Mouse (Mus musculus): ENCODE results near the gene Stam. TPM values are rescaled to one million over a fixed set of nuclear protein-coding genes. Genes with fewer than 3 reads are reported as not detected.

Gene Stam
- polyA plus RNA-seq, 1 experiment from 2014 or later: 63.3 TPM

DNA sequence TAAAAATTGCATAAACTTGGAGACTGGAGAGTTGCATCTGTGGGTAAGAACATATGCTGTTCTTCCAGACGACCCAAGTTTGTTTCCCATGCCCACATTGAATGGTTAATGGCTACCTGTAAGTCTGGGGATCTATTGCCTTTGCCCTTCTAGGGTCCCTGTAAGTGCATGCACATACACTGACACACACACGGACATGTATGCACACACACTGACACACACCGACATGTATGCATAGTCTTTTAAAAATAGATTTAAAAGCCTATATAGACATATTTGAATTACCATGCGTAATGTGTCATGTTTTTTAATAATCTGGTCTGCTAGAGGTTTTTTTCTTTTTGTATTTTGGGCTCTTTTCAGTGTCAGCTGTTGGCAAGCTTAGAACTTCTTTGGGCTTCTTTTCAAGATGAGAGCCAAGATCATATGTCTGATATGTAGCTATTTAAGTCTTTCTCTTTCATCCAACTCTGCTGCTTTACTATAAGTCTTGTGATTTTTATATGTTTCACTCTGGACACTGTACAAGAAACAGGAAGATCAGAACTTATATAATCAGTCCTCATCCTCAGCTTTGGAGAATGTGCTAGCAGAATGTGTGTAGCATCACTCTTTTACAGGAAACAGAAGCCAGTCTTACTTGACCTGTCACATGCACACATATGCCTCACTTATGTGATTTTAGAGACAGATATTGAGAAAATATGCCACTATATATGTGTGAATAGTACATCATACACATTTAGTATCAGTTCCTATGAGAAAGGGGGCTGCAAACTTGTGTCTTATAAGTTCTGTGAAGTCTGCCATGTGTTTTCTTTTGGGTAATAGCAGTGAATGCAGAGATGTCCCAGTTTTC, 58.8 kb downstream of the Stam start:
- Histone ChIP-seq H3K27me3 (ENCODE audit: control insufficient read depth, insufficient read depth, low read length) (no peaks in the 10 kb centered on the region), H3K27ac (ENCODE audit: low read depth, low read length) (no peak overlapping the region), H3K9ac (ENCODE audit: low read depth, low read length) (no peak overlapping the region), H3K4me2 (no peak overlapping the region), H3K9me3 (replicated peaks; ENCODE audit: control insufficient read depth, low read length) (no peaks in the 10 kb centered on the region), H3K4me3 (ENCODE audit: low read depth, low read length) (no peak overlapping the region), H3K36me3 (ENCODE audit: control insufficient read depth, insufficient read depth, low read length) (no peaks in the 10 kb centered on the region; the same call in 1 of the 2 replicates), H3K4me1 (ENCODE audit: control insufficient read depth, insufficient read depth, low read length) (no peaks in the 10 kb centered on the region)
- ATAC-seq (replicated peaks; ENCODE audit: insufficient number of reproducible peaks, low FRiP score, low TSS enrichment): no peak
- 89% methylated on average over 4 of the region's 4 CpGs for WGBS (ENCODE audit: insufficient replicate concordance)

DNA sequence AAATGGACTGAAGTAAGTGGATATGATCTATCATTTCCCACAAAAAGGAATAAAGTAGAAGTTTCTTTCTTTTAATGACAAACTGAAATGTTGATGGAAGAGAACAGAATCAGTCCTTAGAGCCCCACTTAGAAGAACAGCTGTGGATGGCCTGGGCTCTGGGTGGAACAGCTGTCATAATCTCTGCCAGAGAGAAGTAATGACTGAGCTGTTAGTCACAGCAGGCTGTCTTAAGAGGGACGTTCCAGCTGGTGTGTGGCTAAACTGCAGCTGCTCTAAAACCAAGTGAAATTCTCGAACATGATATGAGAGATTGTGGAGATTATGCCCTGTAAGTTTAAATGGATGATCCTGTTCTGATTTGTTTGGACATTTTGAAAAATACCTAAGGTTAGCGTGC, 63.0 kb downstream of the Stam start:
- no peak overlapping the region for H3K4me2 ChIP-seq
- WGBS (ENCODE audit: insufficient replicate concordance): 78% methylated on average over 3 of the region's 3 CpGs
- H3K9me3 ChIP-seq (replicated peaks; ENCODE audit: control insufficient read depth, low read length): no peaks in the 10 kb centered on the region
- no peak for ATAC-seq (replicated peaks; ENCODE audit: insufficient number of reproducible peaks, low FRiP score, low TSS enrichment)
- H3K4me1 ChIP-seq (ENCODE audit: control insufficient read depth, insufficient read depth, low read length): no peaks in the 10 kb centered on the region
- no peaks in the 10 kb centered on the region for H3K27me3 ChIP-seq (ENCODE audit: control insufficient read depth, insufficient read depth, low read length)
- no peak overlapping the region for H3K27ac ChIP-seq (ENCODE audit: low read depth, low read length)
- no peaks in the 10 kb centered on the region; the same call in 1 of the 2 replicates for H3K36me3 ChIP-seq (ENCODE audit: control insufficient read depth, insufficient read depth, low read length)
- no peak overlapping the region for H3K9ac ChIP-seq (ENCODE audit: low read depth, low read length)
- H3K4me3 ChIP-seq (ENCODE audit: low read depth, low read length): no peak overlapping the region

DNA sequence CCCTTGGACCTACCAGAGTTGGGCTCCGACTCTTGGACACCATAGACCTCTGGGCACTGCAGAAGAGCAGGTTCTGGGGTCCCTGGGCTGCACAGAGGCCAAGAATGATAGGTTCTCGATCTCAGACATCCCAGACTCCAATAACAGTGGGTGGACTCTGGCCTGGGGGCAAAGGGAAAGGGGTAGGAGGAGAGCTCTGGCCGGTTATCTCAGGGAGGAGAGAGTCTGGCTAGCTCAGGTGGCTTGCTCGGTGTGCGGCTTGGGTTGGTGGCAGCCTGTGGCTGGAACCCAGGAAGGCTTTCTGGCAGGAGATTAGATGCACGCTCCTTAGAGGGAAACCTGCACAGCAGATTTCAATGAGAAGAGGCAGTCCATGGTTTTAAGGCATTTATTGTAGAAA, 65.7 kb downstream of the Stam start:
- H3K27me3 ChIP-seq (ENCODE audit: control insufficient read depth, insufficient read depth, low read length): no peaks in the 10 kb centered on the region
- H3K27ac ChIP-seq (ENCODE audit: low read depth, low read length): no peak overlapping the region
- WGBS (ENCODE audit: insufficient replicate concordance): 77% methylated on average over 6 of the region's 6 CpGs
- no peaks in the 10 kb centered on the region for H3K4me1 ChIP-seq (ENCODE audit: control insufficient read depth, insufficient read depth, low read length)
- H3K9ac ChIP-seq (ENCODE audit: low read depth, low read length): no peak overlapping the region
- H3K4me3 ChIP-seq (ENCODE audit: low read depth, low read length): no peak overlapping the region
- no peaks in the 10 kb centered on the region for H3K9me3 ChIP-seq (replicated peaks; ENCODE audit: control insufficient read depth, low read length)
- H3K36me3 ChIP-seq (ENCODE audit: control insufficient read depth, insufficient read depth, low read length): peaks cover 2% of the 10 kb centered on the region; the same call in 1 of the 2 replicates
- no peak overlapping the region for H3K4me2 ChIP-seq
- ATAC-seq (replicated peaks; ENCODE audit: insufficient number of reproducible peaks, low FRiP score, low TSS enrichment): no peak

DNA sequence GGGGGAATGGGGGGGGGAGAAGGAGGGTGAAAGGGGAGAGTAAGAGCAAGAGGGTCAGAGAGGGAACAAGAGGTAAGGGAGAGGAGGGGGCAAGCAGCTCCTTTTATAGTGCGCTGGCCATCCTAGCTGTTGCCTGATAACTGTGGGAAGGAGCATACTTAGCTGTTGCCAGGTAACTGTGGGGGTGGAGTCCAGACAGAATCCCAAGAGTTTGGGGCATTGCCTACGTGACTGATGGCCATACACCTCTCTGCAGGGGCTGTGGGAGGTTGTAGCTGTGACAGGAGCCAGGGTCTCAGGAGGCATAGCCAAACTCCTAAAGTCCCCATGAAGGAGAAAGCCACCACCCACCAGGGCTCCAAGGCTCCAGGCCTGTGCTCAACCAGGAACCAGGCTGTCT, 66.1 kb downstream of the Stam start:
- peaks cover 2% of the 10 kb centered on the region; the same call in 1 of the 2 replicates for H3K36me3 ChIP-seq (ENCODE audit: control insufficient read depth, insufficient read depth, low read length)

DNA sequence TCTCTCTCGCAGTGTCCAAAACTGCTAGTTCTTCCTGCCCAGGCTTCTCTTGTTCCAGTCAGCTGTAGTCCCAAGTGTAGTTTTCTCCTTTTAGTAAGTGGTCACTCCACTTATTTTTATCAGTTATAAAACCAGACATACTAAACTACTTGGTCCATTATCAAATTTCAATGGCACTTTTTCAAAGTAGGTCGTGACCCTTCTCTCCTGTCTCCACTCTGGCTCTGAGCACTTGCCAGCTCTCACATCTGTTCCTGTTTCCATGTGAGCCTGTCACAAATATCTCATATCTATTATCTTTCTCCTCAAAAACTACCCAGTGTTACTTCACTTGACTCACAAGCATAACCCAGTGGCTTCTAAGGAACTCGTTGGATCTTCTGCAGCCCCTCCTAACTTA, 71.4 kb downstream of the Stam start:
- Histone ChIP-seq H3K4me2 (no peak overlapping the region), H3K9me3 (replicated peaks; ENCODE audit: control insufficient read depth, low read length) (no peaks in the 10 kb centered on the region), H3K36me3 (ENCODE audit: control insufficient read depth, insufficient read depth, low read length) (peaks cover 9% of the 10 kb centered on the region), H3K27me3 (ENCODE audit: control insufficient read depth, insufficient read depth, low read length) (no peaks in the 10 kb centered on the region), H3K27ac (ENCODE audit: low read depth, low read length) (no peak overlapping the region), H3K4me1 (ENCODE audit: control insufficient read depth, insufficient read depth, low read length) (no peaks in the 10 kb centered on the region), H3K9ac (ENCODE audit: low read depth, low read length) (no peak overlapping the region), H3K4me3 (ENCODE audit: low read depth, low read length) (no peak overlapping the region)
- 43% methylated on average over 3 of the region's 3 CpGs for WGBS (ENCODE audit: insufficient replicate concordance)
- ATAC-seq (replicated peaks; ENCODE audit: insufficient number of reproducible peaks, low FRiP score, low TSS enrichment): no peak

More for the DNA sequence above, 66.1 kb downstream of the Stam start:
- H3K4me1 ChIP-seq (ENCODE audit: control insufficient read depth, insufficient read depth, low read length): no peaks in the 10 kb centered on the region
- H3K9ac ChIP-seq (ENCODE audit: low read depth, low read length): no peak overlapping the region
- no peaks in the 10 kb centered on the region for H3K27me3 ChIP-seq (ENCODE audit: control insufficient read depth, insufficient read depth, low read length)
- peak; percentile 52 for ATAC-seq (replicated peaks; ENCODE audit: insufficient number of reproducible peaks, low FRiP score, low TSS enrichment)
- no peak overlapping the region for H3K4me2 ChIP-seq
- no peak overlapping the region for H3K4me3 ChIP-seq (ENCODE audit: low read depth, low read length)
- no peaks in the 10 kb centered on the region for H3K9me3 ChIP-seq (replicated peaks; ENCODE audit: control insufficient read depth, low read length)
- peak overlapping the region; percentile 32; the same call in 1 of the 2 replicates for H3K27ac ChIP-seq (ENCODE audit: low read depth, low read length)
- WGBS (ENCODE audit: insufficient replicate concordance): 48% methylated on average over 2 of the region's 2 CpGs

DNA sequence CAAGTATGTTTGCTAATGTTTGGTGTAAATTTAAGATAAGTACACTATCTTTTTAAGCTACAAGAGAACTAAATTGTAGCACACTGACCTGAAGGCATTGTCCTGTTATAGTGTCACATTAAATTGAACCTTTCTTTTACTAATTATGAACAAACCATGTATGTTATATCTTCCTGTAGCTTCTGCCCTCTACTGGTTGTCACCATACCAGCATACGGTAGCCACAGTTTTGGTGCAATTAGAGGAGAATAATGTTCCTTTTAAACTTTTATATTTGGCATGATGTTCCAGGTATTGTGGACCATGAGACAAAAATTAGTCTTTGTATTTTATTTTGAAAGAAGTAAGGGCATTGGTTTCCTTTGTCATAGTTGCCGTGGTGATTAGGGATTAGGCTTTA, 73.0 kb downstream of the Stam start:
- no peak overlapping the region for H3K4me3 ChIP-seq (ENCODE audit: low read depth, low read length)
- no peak overlapping the region for H3K4me2 ChIP-seq
- H3K9me3 ChIP-seq (replicated peaks; ENCODE audit: control insufficient read depth, low read length): no peaks in the 10 kb centered on the region
- 85% methylated on average over 2 of the region's 2 CpGs for WGBS (ENCODE audit: insufficient replicate concordance)
- H3K9ac ChIP-seq (ENCODE audit: low read depth, low read length): no peak overlapping the region
- no peak overlapping the region for H3K27ac ChIP-seq (ENCODE audit: low read depth, low read length)
- ATAC-seq (replicated peaks; ENCODE audit: insufficient number of reproducible peaks, low FRiP score, low TSS enrichment): no peak
- peaks cover 9% of the 10 kb centered on the region for H3K36me3 ChIP-seq (ENCODE audit: control insufficient read depth, insufficient read depth, low read length)
- no peaks in the 10 kb centered on the region for H3K27me3 ChIP-seq (ENCODE audit: control insufficient read depth, insufficient read depth, low read length)
- H3K4me1 ChIP-seq (ENCODE audit: control insufficient read depth, insufficient read depth, low read length): no peaks in the 10 kb centered on the region

DNA sequence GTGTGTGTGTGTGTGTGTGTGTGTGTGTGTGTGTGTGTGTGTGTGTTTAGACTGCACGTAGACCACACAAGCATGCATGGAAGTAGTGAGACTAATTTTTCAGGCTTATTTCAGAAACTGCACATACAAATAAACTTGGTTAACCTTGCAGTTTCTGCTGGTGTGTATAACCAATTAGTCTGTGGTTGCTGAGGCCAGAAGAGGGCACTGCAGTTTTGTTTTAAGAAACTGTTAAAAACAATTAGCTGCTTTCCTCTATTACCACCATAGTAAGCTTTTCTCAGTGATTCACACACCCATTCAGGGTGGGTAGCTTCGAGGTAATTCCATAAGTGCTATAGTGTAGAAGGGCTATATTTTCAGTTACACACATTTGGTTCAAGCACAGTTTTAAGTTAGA, 76.9 kb downstream of the Stam start:
- WGBS (ENCODE audit: insufficient replicate concordance): 94% methylated on average over 2 of the region's 2 CpGs

DNA sequence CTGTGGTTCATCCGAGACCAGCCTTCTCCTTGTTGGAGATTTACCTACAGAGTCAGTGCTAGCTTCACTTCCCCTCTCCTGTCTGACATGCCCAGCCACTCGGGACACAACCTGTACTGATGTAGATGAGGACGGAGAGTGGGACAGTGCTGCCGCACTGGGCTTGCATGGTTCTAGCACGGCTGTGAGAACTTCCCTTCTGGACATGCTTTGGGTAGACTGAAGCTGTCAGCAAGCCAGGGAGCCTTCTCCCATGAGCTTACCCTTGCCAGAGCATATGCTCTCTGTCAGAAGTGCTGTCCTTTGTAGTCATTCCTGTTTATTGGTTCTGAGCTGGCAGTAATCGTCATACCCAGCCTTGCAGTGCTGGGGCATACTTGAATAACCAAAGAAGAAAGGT, 78.0 kb downstream of the Stam start:
- no peak overlapping the region for H3K9ac ChIP-seq (ENCODE audit: low read depth, low read length)
- 86% methylated on average over 6 of the region's 6 CpGs for WGBS (ENCODE audit: insufficient replicate concordance)
- H3K27ac ChIP-seq (ENCODE audit: low read depth, low read length): no peak overlapping the region
- no peaks in the 10 kb centered on the region for H3K9me3 ChIP-seq (replicated peaks; ENCODE audit: control insufficient read depth, low read length)
- H3K36me3 ChIP-seq (ENCODE audit: control insufficient read depth, insufficient read depth, low read length): peaks cover 4% of the 10 kb centered on the region; the same call in 1 of the 2 replicates
- H3K4me2 ChIP-seq: no peak overlapping the region
- no peaks in the 10 kb centered on the region for H3K27me3 ChIP-seq (ENCODE audit: control insufficient read depth, insufficient read depth, low read length)
- no peaks in the 10 kb centered on the region for H3K4me1 ChIP-seq (ENCODE audit: control insufficient read depth, insufficient read depth, low read length)
- no peak overlapping the region for H3K4me3 ChIP-seq (ENCODE audit: low read depth, low read length)
- no peak for ATAC-seq (replicated peaks; ENCODE audit: insufficient number of reproducible peaks, low FRiP score, low TSS enrichment)

More for the DNA sequence above, 76.9 kb downstream of the Stam start:
- Histone ChIP-seq H3K4me2 (no peak overlapping the region), H3K27ac (ENCODE audit: low read depth, low read length) (no peak overlapping the region), H3K36me3 (ENCODE audit: control insufficient read depth, insufficient read depth, low read length) (peaks cover 7% of the 10 kb centered on the region), H3K27me3 (ENCODE audit: control insufficient read depth, insufficient read depth, low read length) (no peaks in the 10 kb centered on the region), H3K9ac (ENCODE audit: low read depth, low read length) (no peak overlapping the region), H3K4me3 (ENCODE audit: low read depth, low read length) (no peak overlapping the region), H3K9me3 (replicated peaks; ENCODE audit: control insufficient read depth, low read length) (no peaks in the 10 kb centered on the region), H3K4me1 (ENCODE audit: control insufficient read depth, insufficient read depth, low read length) (no peaks in the 10 kb centered on the region)
- ATAC-seq (replicated peaks; ENCODE audit: insufficient number of reproducible peaks, low FRiP score, low TSS enrichment): no peak

DNA sequence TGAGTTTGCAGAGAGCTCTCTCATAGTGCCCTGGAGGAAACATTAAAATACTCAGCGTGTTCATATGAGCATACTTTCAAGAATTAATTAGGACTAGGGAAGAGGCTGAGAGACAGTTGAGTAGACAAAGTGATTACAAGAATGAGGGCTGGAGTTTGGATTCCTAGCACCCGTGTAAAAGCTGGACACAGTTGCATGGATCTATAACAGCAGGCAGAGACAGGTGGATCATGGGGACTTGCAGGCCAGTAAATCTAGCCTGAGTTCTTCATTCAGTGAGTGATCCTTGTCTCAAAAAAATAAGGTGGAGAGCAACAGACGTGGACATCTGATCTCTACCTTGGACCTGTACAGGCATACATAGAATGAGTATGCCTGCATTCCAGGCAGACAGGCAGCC, 85.1 kb downstream of the Stam start:
- ATAC-seq (replicated peaks; ENCODE audit: insufficient number of reproducible peaks, low FRiP score, low TSS enrichment): no peak
- H3K27me3 ChIP-seq (ENCODE audit: control insufficient read depth, insufficient read depth, low read length): no peaks in the 10 kb centered on the region
- H3K9ac ChIP-seq (ENCODE audit: low read depth, low read length): no peak overlapping the region
- no peak overlapping the region for H3K4me2 ChIP-seq
- no peak overlapping the region for H3K4me3 ChIP-seq (ENCODE audit: low read depth, low read length)
- no peaks in the 10 kb centered on the region for H3K36me3 ChIP-seq (ENCODE audit: control insufficient read depth, insufficient read depth, low read length)
- H3K4me1 ChIP-seq (ENCODE audit: control insufficient read depth, insufficient read depth, low read length): no peaks in the 10 kb centered on the region
- 59% methylated on average over 3 of the region's 3 CpGs for WGBS (ENCODE audit: insufficient replicate concordance)
- H3K27ac ChIP-seq (ENCODE audit: low read depth, low read length): no peak overlapping the region
- H3K9me3 ChIP-seq (replicated peaks; ENCODE audit: control insufficient read depth, low read length): no peaks in the 10 kb centered on the region
